Mouse (Mus musculus): ENCODE results near the gene Rpl26. TPM values are rescaled to one million over a fixed set of nuclear protein-coding genes. Genes with fewer than 3 reads are reported as not detected.

Gene Rpl26
- polyA plus RNA-seq, 1 experiment from 2014 or later, result 531 TPM

DNA sequence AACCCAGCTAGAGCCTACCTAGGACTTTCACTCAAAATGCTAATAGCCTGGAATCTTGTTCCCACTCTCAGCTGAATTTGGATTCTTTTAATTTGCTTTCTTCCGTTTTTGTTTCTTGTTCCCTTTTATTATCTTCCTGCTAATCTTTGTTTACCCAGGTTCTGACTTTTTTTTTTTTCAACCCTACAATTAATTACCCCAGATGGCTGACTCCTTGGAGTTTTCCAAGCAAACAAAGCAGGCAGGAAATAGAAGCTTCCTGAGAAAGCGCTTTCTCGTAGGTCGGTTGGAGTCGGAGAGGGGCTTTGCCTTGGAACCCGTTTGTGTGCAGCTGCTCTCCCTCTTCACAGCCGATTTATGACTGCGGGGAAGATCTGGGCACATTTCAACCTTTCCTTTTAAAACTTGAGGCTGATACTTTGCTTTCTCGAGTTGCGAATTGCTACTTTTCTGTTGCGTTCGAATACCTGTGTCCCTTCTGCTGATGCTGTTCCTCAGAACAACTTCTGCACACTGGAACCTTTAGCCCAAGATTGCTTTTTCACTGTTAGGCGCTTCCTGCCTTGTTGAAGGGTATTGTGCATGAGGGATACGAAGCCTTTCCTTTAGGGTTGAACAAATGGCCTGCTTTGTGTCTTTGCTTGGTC is 10.3 kb downstream of the Rpl26 start:
- 19% methylated on average over 14 of the region's 14 CpGs for WGBS (ENCODE audit: insufficient replicate concordance)
- H3K27ac ChIP-seq (ENCODE audit: low read depth), result no peak overlapping the region; the same call in 1 of the 2 replicates

DNA sequence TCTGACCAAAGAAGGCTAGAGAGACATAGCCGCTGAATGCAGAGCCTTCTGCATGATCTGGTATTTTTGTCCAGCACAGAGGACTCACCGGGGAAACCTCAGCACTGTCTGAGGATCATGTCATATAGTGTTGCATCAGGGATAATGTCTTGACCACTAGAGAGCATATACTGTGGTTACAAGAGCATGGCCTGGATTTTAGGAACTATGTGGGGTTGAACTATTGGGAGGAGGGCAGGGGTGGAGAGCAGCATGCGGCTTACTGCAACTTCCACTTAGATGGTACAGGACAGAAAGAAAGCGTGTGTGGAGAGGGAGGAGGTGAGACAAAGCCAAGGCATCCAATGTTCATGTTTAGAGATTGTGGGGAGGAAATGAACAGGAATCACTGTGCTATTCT is 13.2 kb downstream of the Rpl26 start:
- Histone ChIP-seq H3K4me1 (ENCODE audit: insufficient read depth) (0 out of 2 replicates have a peak, but pooled peaks cover 3% of the 10 kb centered on the region), H3K27ac (ENCODE audit: low read depth) (no peak overlapping the region), H3K9me3 (ENCODE audit: low read length) (no peaks in the 10 kb centered on the region), H3K4me2 (ENCODE audit: low read depth, low read length) (no peak overlapping the region), H3K36me3 (replicated peaks; ENCODE audit: insufficient read depth, low read length) (no peaks in the 10 kb centered on the region), H3K9ac (replicated peaks) (no peak overlapping the region), H3K27me3 (ENCODE audit: insufficient read depth, low read length) (no peaks in the 10 kb centered on the region), H3K4me3 (ENCODE audit: low read depth, low read length) (no peak overlapping the region)
- no peak for TF ChIP-seq EP300 (IDR thresholded peaks at IDR 0.05; ENCODE audit: low read depth)
- TF ChIP-seq CTCF (IDR thresholded peaks at IDR 0.05; ENCODE audit: low read depth), result no peak
- WGBS (ENCODE audit: insufficient replicate concordance), result 65% methylated on average over 4 of the region's 4 CpGs
- DNase-seq (no peak), ATAC-seq (no peak)

More for the DNA sequence above, 10.3 kb downstream of the Rpl26 start:
- no peaks in the 10 kb centered on the region for H3K9me3 ChIP-seq (ENCODE audit: low read length)
- DNase-seq (no peak), ATAC-seq (no peak)
- 0 out of 2 replicates have a peak, but pooled peaks cover 3% of the 10 kb centered on the region for H3K4me1 ChIP-seq (ENCODE audit: insufficient read depth)
- H3K9ac ChIP-seq (replicated peaks), result no peak overlapping the region
- no peak overlapping the region for H3K4me3 ChIP-seq (ENCODE audit: low read depth, low read length)
- H3K27me3 ChIP-seq (ENCODE audit: insufficient read depth, low read length), result no peaks in the 10 kb centered on the region
- TF ChIP-seq CTCF (IDR thresholded peaks at IDR 0.05; ENCODE audit: low read depth) (no peak), EP300 (IDR thresholded peaks at IDR 0.05; ENCODE audit: low read depth) (no peak)
- H3K36me3 ChIP-seq (replicated peaks; ENCODE audit: insufficient read depth, low read length), result peaks cover 4% of the 10 kb centered on the region; the same call in 1 of the 2 replicates
- no peak overlapping the region for H3K4me2 ChIP-seq (ENCODE audit: low read depth, low read length)

DNA sequence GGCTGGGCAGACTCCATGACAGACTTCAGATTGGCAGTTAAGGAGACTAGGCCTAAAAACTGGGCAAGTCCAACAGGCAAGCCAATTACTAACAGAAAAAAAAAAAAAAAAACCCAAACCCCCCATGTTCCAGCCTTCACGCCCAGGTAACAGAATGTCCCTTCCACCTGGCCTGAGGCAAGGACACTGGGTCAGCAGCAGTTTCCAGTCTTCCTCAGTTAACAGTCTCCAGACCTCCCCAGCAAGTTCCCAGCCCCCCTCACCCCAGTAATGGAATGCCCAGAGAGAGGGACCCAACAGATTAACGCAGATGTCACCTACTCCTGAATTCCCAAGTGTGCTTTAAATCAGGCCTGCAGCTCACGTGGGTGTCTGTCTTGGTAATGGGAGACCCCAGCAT is 21.8 kb downstream of the Rpl26 start:
- no peak overlapping the region for H3K4me3 ChIP-seq (ENCODE audit: low read depth, low read length)
- H3K9ac ChIP-seq (replicated peaks), result no peak overlapping the region
- H3K4me1 ChIP-seq (ENCODE audit: insufficient read depth), result no peaks in the 10 kb centered on the region
- DNase-seq (no peak), ATAC-seq (no peak)
- H3K27me3 ChIP-seq (ENCODE audit: insufficient read depth, low read length), result no peaks in the 10 kb centered on the region
- no peak overlapping the region for H3K4me2 ChIP-seq (ENCODE audit: low read depth, low read length)
- H3K36me3 ChIP-seq (replicated peaks; ENCODE audit: insufficient read depth, low read length), result no peaks in the 10 kb centered on the region
- 68% methylated on average over 3 of the region's 3 CpGs for WGBS (ENCODE audit: insufficient replicate concordance)
- no peak overlapping the region for H3K27ac ChIP-seq (ENCODE audit: low read depth)
- TF ChIP-seq EP300 (IDR thresholded peaks at IDR 0.05; ENCODE audit: low read depth), result no peak
- no peak for TF ChIP-seq CTCF (IDR thresholded peaks at IDR 0.05; ENCODE audit: low read depth)
- no peaks in the 10 kb centered on the region for H3K9me3 ChIP-seq (ENCODE audit: low read length)

DNA sequence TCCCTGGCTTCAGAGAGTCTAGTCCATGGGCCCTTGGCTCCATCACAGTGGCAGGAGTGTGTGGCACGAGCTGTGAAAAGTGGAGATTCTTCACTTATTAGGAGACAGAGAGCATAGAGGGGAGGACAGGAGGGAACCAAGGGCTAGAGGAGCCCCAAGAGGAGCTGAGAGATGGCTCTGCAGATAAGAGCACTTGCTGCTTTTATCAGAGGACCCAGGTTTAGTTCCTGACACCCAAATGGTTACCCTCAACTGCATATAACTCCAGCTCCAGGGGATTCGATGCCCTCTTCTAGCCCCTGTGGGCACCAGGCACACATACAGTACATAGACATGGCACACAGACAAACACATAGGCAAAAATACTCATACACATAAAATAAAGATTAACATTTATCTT is 23.4 kb downstream of the Rpl26 start:
- H3K27ac ChIP-seq (ENCODE audit: low read depth), result no peak overlapping the region
- no peaks in the 10 kb centered on the region for H3K9me3 ChIP-seq (ENCODE audit: low read length)
- H3K9ac ChIP-seq (replicated peaks), result no peak overlapping the region
- no peak for ATAC-seq
- no peaks in the 10 kb centered on the region for H3K4me1 ChIP-seq (ENCODE audit: insufficient read depth)
- TF ChIP-seq EP300 (IDR thresholded peaks at IDR 0.05; ENCODE audit: low read depth), result no peak
- H3K4me3 ChIP-seq (ENCODE audit: low read depth, low read length), result no peak overlapping the region
- 65% methylated on average over 2 of the region's 2 CpGs for WGBS (ENCODE audit: insufficient replicate concordance)
- H3K4me2 ChIP-seq (ENCODE audit: low read depth, low read length), result no peak overlapping the region
- 0 out of 2 replicates have a peak, but pooled peaks cover under 1% of the 10 kb centered on the region for H3K27me3 ChIP-seq (ENCODE audit: insufficient read depth, low read length)
- no peaks in the 10 kb centered on the region for H3K36me3 ChIP-seq (replicated peaks; ENCODE audit: insufficient read depth, low read length)
- DNase-seq, result no peak

DNA sequence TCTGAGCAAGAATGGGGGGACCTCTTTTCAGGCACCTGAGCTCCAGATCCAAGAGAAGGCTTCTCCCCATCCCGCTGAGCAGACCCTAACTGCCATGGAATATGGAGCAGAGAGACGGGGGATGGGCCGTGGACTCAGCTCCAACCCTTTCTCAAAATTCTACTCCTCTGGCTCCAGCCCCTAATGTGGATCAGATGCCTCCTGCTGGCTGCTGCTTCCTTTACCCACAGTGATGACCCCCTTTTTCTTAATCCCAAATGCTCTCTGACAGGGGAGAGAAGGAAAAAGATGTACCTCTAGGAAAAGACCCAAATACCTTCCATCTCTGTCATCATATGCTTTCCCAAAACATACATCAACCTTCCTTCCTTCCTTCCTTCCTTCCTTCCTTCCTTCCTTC is 25.6 kb downstream of the Rpl26 start, which contains the start of gene Odf4:
Gene Odf4 (minus strand): TSS at position 101 of the 400 bp plus-strand sequence.
- H3K4me3 ChIP-seq (ENCODE audit: low read depth, low read length), result no peak within 1 kb of the TSS
- H3K9ac ChIP-seq (replicated peaks), result no peak within 1 kb of the TSS
- H3K4me2 ChIP-seq (ENCODE audit: low read depth, low read length), result no peak within 1 kb of the TSS
- ATAC-seq (no peak), DNase-seq (no peak)
- no peaks in the 10 kb centered on the region for H3K36me3 ChIP-seq (replicated peaks; ENCODE audit: insufficient read depth, low read length)
- 0 out of 2 replicates have a peak, but pooled peaks cover 4% of the 10 kb centered on the region for H3K27me3 ChIP-seq (ENCODE audit: insufficient read depth, low read length)
- H3K27ac ChIP-seq (ENCODE audit: low read depth), result no peak within 1 kb of the TSS
- no peaks in the 10 kb centered on the region for H3K9me3 ChIP-seq (ENCODE audit: low read length)
- H3K4me1 ChIP-seq (ENCODE audit: insufficient read depth), result no peaks in the 10 kb centered on the region
- WGBS (ENCODE audit: insufficient replicate concordance), result 85% methylated on average over 3 of the region's 3 CpGs
- TF ChIP-seq CTCF (IDR thresholded peaks at IDR 0.05; ENCODE audit: low read depth) (no peak), EP300 (IDR thresholded peaks at IDR 0.05; ENCODE audit: low read depth) (no peak)

DNA sequence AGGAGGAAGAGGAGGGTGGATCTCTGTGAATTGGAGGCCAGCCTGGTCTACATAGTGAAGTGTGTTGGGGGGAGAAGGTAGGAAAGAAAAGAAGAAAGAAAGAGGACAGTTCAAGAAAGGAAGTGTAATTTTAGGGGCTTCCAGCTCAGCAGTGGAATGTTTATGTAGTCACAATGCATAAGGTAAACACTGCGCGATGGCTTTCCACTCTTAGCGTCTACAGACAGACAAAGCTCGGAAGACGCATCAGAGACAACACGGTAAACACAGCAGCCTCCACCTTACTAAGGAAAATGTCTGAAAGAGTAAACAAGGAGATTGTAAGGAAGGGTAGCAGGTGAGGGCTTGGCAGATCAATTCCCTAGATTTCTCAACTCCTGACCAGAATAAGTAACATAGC is 28.6 kb downstream of the Rpl26 start:
- H3K36me3 ChIP-seq (replicated peaks; ENCODE audit: insufficient read depth, low read length), result no peaks in the 10 kb centered on the region
- H3K4me1 ChIP-seq (ENCODE audit: insufficient read depth), result no peaks in the 10 kb centered on the region
- no peak overlapping the region for H3K27ac ChIP-seq (ENCODE audit: low read depth)
- no peak overlapping the region for H3K4me3 ChIP-seq (ENCODE audit: low read depth, low read length)
- TF ChIP-seq EP300 (IDR thresholded peaks at IDR 0.05; ENCODE audit: low read depth) (no peak), CTCF (IDR thresholded peaks at IDR 0.05; ENCODE audit: low read depth) (no peak)
- DNase-seq (no peak), ATAC-seq (no peak)
- H3K27me3 ChIP-seq (ENCODE audit: insufficient read depth, low read length), result 0 out of 2 replicates have a peak, but pooled peaks cover 4% of the 10 kb centered on the region
- H3K9ac ChIP-seq (replicated peaks), result no peak overlapping the region
- no peak overlapping the region for H3K4me2 ChIP-seq (ENCODE audit: low read depth, low read length)
- no peaks in the 10 kb centered on the region for H3K9me3 ChIP-seq (ENCODE audit: low read length)
- WGBS (ENCODE audit: insufficient replicate concordance), result 40% methylated on average over 6 of the region's 6 CpGs

All from liver, postnatal 0 days (tissue).